Mouse (Mus musculus): ENCODE results near the gene Mrpl45. TPM values are rescaled to one million over a fixed set of nuclear protein-coding genes. Genes with fewer than 3 reads are reported as not detected.

Gene Mrpl45
- polyA plus RNA-seq, 1 experiment from 2014 or later, result 55.9 TPM

- WGBS, result 51% methylated on average over 6 of the region's 6 CpGs
Measured at GRCm38 (mm10) chr11:97286973-97287372, 28.5 kb upstream of the Mrpl45 start.

GRCm38 (mm10) chr11:97287643-97288042 lies 27.9 kb upstream of the Mrpl45 start:
- no peaks in the 10 kb centered on the region for H3K36me3 ChIP-seq (ENCODE audit: control insufficient read depth, insufficient read depth, low read length)
- no peak overlapping the region for H3K9ac ChIP-seq (ENCODE audit: low read length)
- DNase-seq (ENCODE audit: low spot score), result no peak
- no peaks in the 10 kb centered on the region for H3K9me3 ChIP-seq (ENCODE audit: control insufficient read depth, low read length)
- no peak overlapping the region for H3K27ac ChIP-seq (ENCODE audit: low read depth, low read length)
- no peak overlapping the region for H3K4me2 ChIP-seq (ENCODE audit: low read depth, low read length, severe bottlenecking)
- no peak overlapping the region for H3K4me3 ChIP-seq (ENCODE audit: low read depth, low read length)
- 0 out of 2 replicates have a peak, but pooled peaks cover 2% of the 10 kb centered on the region for H3K4me1 ChIP-seq (replicated peaks; ENCODE audit: control insufficient read depth, insufficient read depth, low read length)
- ATAC-seq (replicated peaks; ENCODE audit: low FRiP score), result no peak
- H3K27me3 ChIP-seq (ENCODE audit: control insufficient read depth, insufficient read depth, low read length), result no peaks in the 10 kb centered on the region

More at GRCm38 (mm10) chr11:97286973-97287372, 28.5 kb upstream of the Mrpl45 start:
- Histone ChIP-seq H3K4me3 (ENCODE audit: low read depth, low read length) (no peak overlapping the region), H3K9ac (ENCODE audit: low read length) (no peak overlapping the region), H3K27me3 (ENCODE audit: control insufficient read depth, insufficient read depth, low read length) (no peaks in the 10 kb centered on the region), H3K36me3 (ENCODE audit: control insufficient read depth, insufficient read depth, low read length) (no peaks in the 10 kb centered on the region), H3K4me1 (replicated peaks; ENCODE audit: control insufficient read depth, insufficient read depth, low read length) (0 out of 2 replicates have a peak, but pooled peaks cover 2% of the 10 kb centered on the region), H3K9me3 (ENCODE audit: control insufficient read depth, low read length) (no peaks in the 10 kb centered on the region), H3K4me2 (ENCODE audit: low read depth, low read length, severe bottlenecking) (no peak overlapping the region), H3K27ac (ENCODE audit: low read depth, low read length) (no peak overlapping the region)
- ATAC-seq (replicated peaks; ENCODE audit: low FRiP score) (no peak), DNase-seq (ENCODE audit: low spot score) (no peak)

- ATAC-seq (replicated peaks; ENCODE audit: low FRiP score), result no peak
- DNase-seq (ENCODE audit: low spot score), result no peak
- WGBS, result 51% methylated on average over 12 of the region's 12 CpGs
- Histone ChIP-seq H3K27me3 (ENCODE audit: control insufficient read depth, insufficient read depth, low read length) (no peaks in the 10 kb centered on the region), H3K9me3 (ENCODE audit: control insufficient read depth, low read length) (no peaks in the 10 kb centered on the region), H3K4me2 (ENCODE audit: low read depth, low read length, severe bottlenecking) (no peak overlapping the region), H3K4me3 (ENCODE audit: low read depth, low read length) (no peak overlapping the region), H3K36me3 (ENCODE audit: control insufficient read depth, insufficient read depth, low read length) (no peaks in the 10 kb centered on the region), H3K9ac (ENCODE audit: low read length) (no peak overlapping the region), H3K4me1 (replicated peaks; ENCODE audit: control insufficient read depth, insufficient read depth, low read length) (0 out of 2 replicates have a peak, but pooled peaks cover 2% of the 10 kb centered on the region), H3K27ac (ENCODE audit: low read depth, low read length) (no peak overlapping the region)
Measured at GRCm38 (mm10) chr11:97289276-97290230, 26.0 kb upstream of the Mrpl45 start.

GRCm38 (mm10) chr11:97292731-97293130 lies 22.8 kb upstream of the Mrpl45 start:
- Histone ChIP-seq H3K4me3 (ENCODE audit: low read depth, low read length) (no peak overlapping the region), H3K9ac (ENCODE audit: low read length) (no peak overlapping the region), H3K27ac (ENCODE audit: low read depth, low read length) (no peak overlapping the region), H3K9me3 (ENCODE audit: control insufficient read depth, low read length) (no peaks in the 10 kb centered on the region), H3K4me2 (ENCODE audit: low read depth, low read length, severe bottlenecking) (no peak overlapping the region), H3K4me1 (replicated peaks; ENCODE audit: control insufficient read depth, insufficient read depth, low read length) (0 out of 2 replicates have a peak, but pooled peaks cover 2% of the 10 kb centered on the region), H3K27me3 (ENCODE audit: control insufficient read depth, insufficient read depth, low read length) (no peaks in the 10 kb centered on the region), H3K36me3 (ENCODE audit: control insufficient read depth, insufficient read depth, low read length) (no peaks in the 10 kb centered on the region)
- no peak for ATAC-seq (replicated peaks; ENCODE audit: low FRiP score)
- no peak for DNase-seq (ENCODE audit: low spot score)
- 96% methylated on average over 1 of the region's 1 CpGs for WGBS

- H3K9me3 ChIP-seq (ENCODE audit: control insufficient read depth, low read length), result no peaks in the 10 kb centered on the region
- no peak overlapping the region for H3K9ac ChIP-seq (ENCODE audit: low read length)
- no peak overlapping the region for H3K27ac ChIP-seq (ENCODE audit: low read depth, low read length)
- ATAC-seq (replicated peaks; ENCODE audit: low FRiP score) (no peak), DNase-seq (ENCODE audit: low spot score) (no peak)
- no peaks in the 10 kb centered on the region for H3K4me1 ChIP-seq (replicated peaks; ENCODE audit: control insufficient read depth, insufficient read depth, low read length)
- no peaks in the 10 kb centered on the region for H3K36me3 ChIP-seq (ENCODE audit: control insufficient read depth, insufficient read depth, low read length)
- 93% methylated on average over 3 of the region's 4 CpGs for WGBS
- no peak overlapping the region for H3K4me2 ChIP-seq (ENCODE audit: low read depth, low read length, severe bottlenecking)
- no peaks in the 10 kb centered on the region for H3K27me3 ChIP-seq (ENCODE audit: control insufficient read depth, insufficient read depth, low read length)
- H3K4me3 ChIP-seq (ENCODE audit: low read depth, low read length), result no peak overlapping the region
Measured at GRCm38 (mm10) chr11:97296542-97296941, 19.0 kb upstream of the Mrpl45 start.

GRCm38 (mm10) chr11:97299939-97300338 lies 15.6 kb upstream of the Mrpl45 start:
- 97% methylated on average over 2 of the region's 2 CpGs for WGBS
- DNase-seq (ENCODE audit: low spot score) (no peak), ATAC-seq (replicated peaks; ENCODE audit: low FRiP score) (no peak)
- H3K4me1 ChIP-seq (replicated peaks; ENCODE audit: control insufficient read depth, insufficient read depth, low read length), result no peaks in the 10 kb centered on the region
- no peak overlapping the region for H3K4me3 ChIP-seq (ENCODE audit: low read depth, low read length)
- H3K9me3 ChIP-seq (ENCODE audit: control insufficient read depth, low read length), result no peaks in the 10 kb centered on the region
- H3K36me3 ChIP-seq (ENCODE audit: control insufficient read depth, insufficient read depth, low read length), result no peaks in the 10 kb centered on the region
- H3K4me2 ChIP-seq (ENCODE audit: low read depth, low read length, severe bottlenecking), result no peak overlapping the region
- H3K9ac ChIP-seq (ENCODE audit: low read length), result no peak overlapping the region
- H3K27ac ChIP-seq (ENCODE audit: low read depth, low read length), result no peak overlapping the region
- no peaks in the 10 kb centered on the region for H3K27me3 ChIP-seq (ENCODE audit: control insufficient read depth, insufficient read depth, low read length)

GRCm38 (mm10) chr11:97301406-97301805 lies 14.1 kb upstream of the Mrpl45 start:
- no peaks in the 10 kb centered on the region for H3K4me1 ChIP-seq (replicated peaks; ENCODE audit: control insufficient read depth, insufficient read depth, low read length)

GRCm38 (mm10) chr11:97302231-97302781 lies 13.2 kb upstream of the Mrpl45 start:
- Histone ChIP-seq H3K4me1 (replicated peaks; ENCODE audit: control insufficient read depth, insufficient read depth, low read length) (no peaks in the 10 kb centered on the region), H3K36me3 (ENCODE audit: control insufficient read depth, insufficient read depth, low read length) (no peaks in the 10 kb centered on the region), H3K9ac (ENCODE audit: low read length) (no peak overlapping the region), H3K9me3 (ENCODE audit: control insufficient read depth, low read length) (no peaks in the 10 kb centered on the region), H3K27ac (ENCODE audit: low read depth, low read length) (no peak overlapping the region), H3K27me3 (ENCODE audit: control insufficient read depth, insufficient read depth, low read length) (no peaks in the 10 kb centered on the region), H3K4me2 (ENCODE audit: low read depth, low read length, severe bottlenecking) (no peak overlapping the region), H3K4me3 (ENCODE audit: low read depth, low read length) (no peak overlapping the region)
- DNase-seq (ENCODE audit: low spot score), result no peak
- WGBS, result 36% methylated on average over 7 of the region's 7 CpGs
- ATAC-seq (replicated peaks; ENCODE audit: low FRiP score), result no peak

More at GRCm38 (mm10) chr11:97301406-97301805, 14.1 kb upstream of the Mrpl45 start:
- H3K4me2 ChIP-seq (ENCODE audit: low read depth, low read length, severe bottlenecking), result no peak overlapping the region
- H3K27me3 ChIP-seq (ENCODE audit: control insufficient read depth, insufficient read depth, low read length), result no peaks in the 10 kb centered on the region
- no peak for DNase-seq (ENCODE audit: low spot score)
- H3K9ac ChIP-seq (ENCODE audit: low read length), result no peak overlapping the region
- H3K36me3 ChIP-seq (ENCODE audit: control insufficient read depth, insufficient read depth, low read length), result no peaks in the 10 kb centered on the region
- no peak overlapping the region for H3K4me3 ChIP-seq (ENCODE audit: low read depth, low read length)
- H3K27ac ChIP-seq (ENCODE audit: low read depth, low read length), result no peak overlapping the region
- WGBS, result 95% methylated on average over 16 of the region's 16 CpGs
- ATAC-seq (replicated peaks; ENCODE audit: low FRiP score), result no peak
- H3K9me3 ChIP-seq (ENCODE audit: control insufficient read depth, low read length), result no peaks in the 10 kb centered on the region

All from forebrain, embryonic 11.5 days (tissue).